Mouse (Mus musculus): ENCODE measurements at regions not wholly inside any gene's neighbourhood (a gene's known extent, or its start where the extent isn't known, plus 50 kb on each side); places are given as distances from the start of the nearest gene placed in this dataset.

GRCm38 (mm10) chr10:98292140-98292539 lies 565.6 kb upstream of the C030005K15Rik start:
- no peak for DNase-seq (ENCODE audit: low spot score in 2 of 2)

- DNase-seq (ENCODE audit: low spot score in 2 of 2): no peak
Measured at GRCm38 (mm10) chr10:98305667-98306066, 579.1 kb upstream of the C030005K15Rik start.

GRCm38 (mm10) chr10:98309667-98310066 lies 583.1 kb upstream of the C030005K15Rik start:
- DNase-seq (ENCODE audit: low spot score in 2 of 2): no peak

- DNase-seq (ENCODE audit: low spot score in 2 of 2): no peak
Measured at GRCm38 (mm10) chr10:98311403-98311802, 584.8 kb upstream of the C030005K15Rik start.

- no peak for DNase-seq (ENCODE audit: low spot score in 2 of 2)
Measured at GRCm38 (mm10) chr10:98318416-98318815, 591.9 kb upstream of the C030005K15Rik start.

- no peak for DNase-seq (ENCODE audit: low spot score in 2 of 2)
Measured at GRCm38 (mm10) chr10:98323846-98324245, 590.4 kb upstream of the Atp2b1 start.

GRCm38 (mm10) chr10:98324591-98324990 lies 589.6 kb upstream of the Atp2b1 start:
- no peak for DNase-seq (ENCODE audit: low spot score in 2 of 2)

GRCm38 (mm10) chr10:98325720-98326119 lies 588.5 kb upstream of the Atp2b1 start:
- no peak for DNase-seq (ENCODE audit: low spot score in 2 of 2)

- DNase-seq (ENCODE audit: low spot score in 2 of 2): no peak
Measured at GRCm38 (mm10) chr10:98332682-98333081, 581.5 kb upstream of the Atp2b1 start.

- no peak for DNase-seq (ENCODE audit: low spot score in 2 of 2)
Measured at GRCm38 (mm10) chr10:98333411-98334067, 580.7 kb upstream of the Atp2b1 start.

GRCm38 (mm10) chr10:98343827-98344226 lies 570.4 kb upstream of the Atp2b1 start:
- DNase-seq (ENCODE audit: low spot score in 2 of 2): peak in 1 of 2 experiments; percentile 14

- DNase-seq (ENCODE audit: low spot score in 2 of 2): peak in 1 of 2 experiments; percentile 16
Measured at GRCm38 (mm10) chr10:98349466-98349865, 564.7 kb upstream of the Atp2b1 start.

- DNase-seq (ENCODE audit: low spot score in 2 of 2): no peak
Measured at GRCm38 (mm10) chr10:98350318-98350926, 563.8 kb upstream of the Atp2b1 start.

GRCm38 (mm10) chr10:98352061-98352460 lies 562.1 kb upstream of the Atp2b1 start:
- DNase-seq (ENCODE audit: low spot score in 2 of 2): no peak

- no peak for DNase-seq (ENCODE audit: low spot score in 2 of 2)
Measured at GRCm38 (mm10) chr10:98354486-98354885, 559.7 kb upstream of the Atp2b1 start.

GRCm38 (mm10) chr10:98364604-98365003 lies 549.6 kb upstream of the Atp2b1 start:
- DNase-seq (ENCODE audit: low spot score in 2 of 2): no peak

GRCm38 (mm10) chr10:98372561-98372960 lies 541.6 kb upstream of the Atp2b1 start:
- DNase-seq (ENCODE audit: low spot score in 2 of 2): no peak

- no peak for DNase-seq (ENCODE audit: low spot score in 2 of 2)
Measured at GRCm38 (mm10) chr10:98373314-98373713, 540.9 kb upstream of the Atp2b1 start.

GRCm38 (mm10) chr10:98374684-98375083 lies 539.5 kb upstream of the Atp2b1 start:
- DNase-seq (ENCODE audit: low spot score in 2 of 2): no peak

GRCm38 (mm10) chr10:98388543-98388942 lies 525.7 kb upstream of the Atp2b1 start:
- no peak for DNase-seq (ENCODE audit: low spot score in 2 of 2)

- no peak for DNase-seq (ENCODE audit: low spot score in 2 of 2)
Measured at GRCm38 (mm10) chr10:98399864-98400263, 514.3 kb upstream of the Atp2b1 start.

- no peak for DNase-seq (ENCODE audit: low spot score in 2 of 2)
Measured at GRCm38 (mm10) chr10:98417807-98418743, 496.1 kb upstream of the Atp2b1 start.

Data from right cerebral cortex, postnatal 36 days (tissue).